Mouse (Mus musculus) naive thymus-derived CD4-positive, alpha-beta T cell, adult 2 months (primary cell): ENCODE measurements around the gene Fam3a.
"Not testable (repeated sequence)": the region's sequence is repeated elsewhere in the genome, so short reads cannot be mapped to it uniquely, and the experiment has no call there.

ENCODE experiments used
- DNase-seq: peaks from one replicate; pipeline ENCODE4 v3.0.0-alpha.2; 2011; ENCODE audit warnings: low read depth

The Fam3a gene

GRCm38 (mm10) chrX:74392535-74393443 lies at the start of gene Fam3a, which contains the start of gene Ikbkg:
Gene Fam3a, minus strand, starts transcription at chrX:74393272.
Gene Ikbkg, plus strand, starts transcription at chrX:74393290.
- DNase-seq = peak; percentile 91

GRCm38 (mm10) chrX:74429290-74429821 lies 36.3 kb upstream of the Fam3a start:
- DNase-seq = peak; percentile 84

- DNase-seq = peak; percentile 94
Measured at GRCm38 (mm10) chrX:74428826-74429276, 35.8 kb upstream of the Fam3a start, which contains the start of gene G6pdx. Gene G6pdx, minus strand, starts transcription at chrX:74429194.

GRCm38 (mm10) chrX:74428146-74428825 lies 35.2 kb upstream of the Fam3a start:
- DNase-seq = no peak

GRCm38 (mm10) chrX:74427116-74427515 lies 34.0 kb upstream of the Fam3a start:
- no peak for DNase-seq

- DNase-seq = no peak
Measured at GRCm38 (mm10) chrX:74426256-74426655, 33.2 kb upstream of the Fam3a start.

GRCm38 (mm10) chrX:74425195-74425594 lies 32.1 kb upstream of the Fam3a start:
- DNase-seq = no peak

GRCm38 (mm10) chrX:74424443-74424842 lies 31.4 kb upstream of the Fam3a start:
- no peak for DNase-seq

GRCm38 (mm10) chrX:74413377-74413776 lies 20.3 kb upstream of the Fam3a start:
- DNase-seq = peak; percentile 84

GRCm38 (mm10) chrX:74408340-74408739 lies 15.3 kb upstream of the Fam3a start:
- DNase-seq = no peak

- DNase-seq = no peak
Measured at GRCm38 (mm10) chrX:74400136-74400535, 7.1 kb upstream of the Fam3a start.

GRCm38 (mm10) chrX:74388153-74388552 lies 4.9 kb downstream of the Fam3a start:
- no peak for DNase-seq

- DNase-seq = no peak
Measured at GRCm38 (mm10) chrX:74384451-74384850, 8.6 kb downstream of the Fam3a start.

GRCm38 (mm10) chrX:74372888-74373549 lies 20.1 kb downstream of the Fam3a start, which contains the start of the genes Ubl4a and Slc10a3:
Gene Ubl4a, minus strand, starts transcription at chrX:74373218.
Gene Slc10a3, minus strand, starts transcription at chrX:74373349.
- peak; percentile 91 for DNase-seq

GRCm38 (mm10) chrX:74368209-74368909 lies 24.7 kb downstream of the Fam3a start:
- DNase-seq = peak; percentile 61

GRCm38 (mm10) chrX:74367512-74367911 lies 25.6 kb downstream of the Fam3a start:
- DNase-seq = no peak

- no peak for DNase-seq
Measured at GRCm38 (mm10) chrX:74359171-74359570, 33.9 kb downstream of the Fam3a start.

- DNase-seq = not testable (repeated sequence)
Measured at GRCm38 (mm10) chrX:74357069-74357468, 36.0 kb downstream of the Fam3a start.

GRCm38 (mm10) chrX:74353467-74353770 lies 39.7 kb downstream of the Fam3a start, which contains the start of gene Lage3:
Gene Lage3, minus strand, starts transcription at chrX:74353618.
- peak; percentile 84 for DNase-seq

GRCm38 (mm10) chrX:74352645-74353466 lies 40.2 kb downstream of the Fam3a start:
- peak; percentile 12 for DNase-seq
